Mouse (Mus musculus): ENCODE measurements around the gene Traf3ip3. TPM values are rescaled to one million over a fixed set of nuclear protein-coding genes. Genes with fewer than 3 reads are reported as not detected.

Gene Traf3ip3
- polyA plus RNA-seq, 1 experiment = 0.19 TPM

GRCm38 (mm10) chr1:193133726-193134125 is 67.8 kb downstream of the Traf3ip3 start:
- Histone ChIP-seq H3K27ac (ENCODE audit: control insufficient read depth, insufficient read depth, low read depth, low read length) (no peak overlapping the region), H3K4me1 (ENCODE audit: control insufficient read depth, insufficient read depth, low read length) (no peaks in the 10 kb centered on the region), H3K4me3 (ENCODE audit: control insufficient read depth, low read depth, low read length) (no peak overlapping the region), H3K36me3 (ENCODE audit: control insufficient read depth, insufficient read depth, low read length) (no peaks in the 10 kb centered on the region), H3K27me3 (ENCODE audit: control insufficient read depth, insufficient read depth, low read length) (no peaks in the 10 kb centered on the region)
- TF ChIP-seq CTCF (IDR thresholded peaks at IDR 0.05; ENCODE audit: control insufficient read depth, insufficient read depth, insufficient replicate concordance, low read depth, low read length) = no peak
- no peak for TF ChIP-seq POLR2A (IDR thresholded peaks at IDR 0.05; ENCODE audit: control insufficient read depth, low read depth, low read length)

- H3K36me3 ChIP-seq (ENCODE audit: control insufficient read depth, insufficient read depth, low read length) = no peaks in the 10 kb centered on the region
Observed at GRCm38 (mm10) chr1:193132385-193132784, 69.1 kb downstream of the Traf3ip3 start.

DNA sequence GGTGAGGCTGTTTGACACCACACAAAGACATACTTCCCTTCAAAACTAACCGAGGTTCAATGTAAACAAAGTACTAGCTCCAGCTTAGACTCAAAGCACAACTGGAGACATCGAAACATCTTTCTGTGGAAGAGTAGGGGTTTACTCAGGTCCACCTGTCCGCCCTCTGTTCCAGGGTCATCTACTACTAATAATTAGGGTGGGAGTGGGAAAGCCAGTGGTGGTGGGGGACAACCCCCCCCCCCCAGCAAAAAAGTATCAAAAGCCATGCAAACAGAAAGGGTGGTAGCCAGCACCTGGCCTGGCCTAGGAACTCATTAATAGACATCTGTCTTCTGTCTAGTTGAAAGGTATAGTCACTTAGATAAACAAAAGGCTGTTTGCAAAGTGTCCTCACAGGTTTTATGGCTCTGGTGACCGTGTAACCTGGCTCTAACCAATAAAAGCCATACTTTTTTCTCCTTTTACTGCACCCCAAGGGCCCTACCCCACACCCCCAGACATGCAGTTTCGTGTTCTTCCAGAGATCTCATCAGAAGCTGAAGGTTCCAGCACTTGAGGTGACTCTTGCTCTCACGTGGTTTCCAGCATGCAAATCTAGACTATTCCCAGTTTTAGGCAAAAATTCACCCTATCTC is 70.1 kb downstream of the Traf3ip3 start:
- Histone ChIP-seq H3K27me3 (ENCODE audit: control insufficient read depth, insufficient read depth, low read length) (no peaks in the 10 kb centered on the region), H3K4me1 (ENCODE audit: control insufficient read depth, insufficient read depth, low read length) (no peaks in the 10 kb centered on the region), H3K4me3 (ENCODE audit: control insufficient read depth, low read depth, low read length) (no peak overlapping the region), H3K27ac (ENCODE audit: control insufficient read depth, insufficient read depth, low read depth, low read length) (no peak overlapping the region), H3K36me3 (ENCODE audit: control insufficient read depth, insufficient read depth, low read length) (peaks cover 2% of the 10 kb centered on the region)
- no peak for TF ChIP-seq CTCF (IDR thresholded peaks at IDR 0.05; ENCODE audit: control insufficient read depth, insufficient read depth, insufficient replicate concordance, low read depth, low read length)
- TF ChIP-seq POLR2A (IDR thresholded peaks at IDR 0.05; ENCODE audit: control insufficient read depth, low read depth, low read length) = no peak

More at GRCm38 (mm10) chr1:193132385-193132784, 69.1 kb downstream of the Traf3ip3 start:
- no peaks in the 10 kb centered on the region for H3K4me1 ChIP-seq (ENCODE audit: control insufficient read depth, insufficient read depth, low read length)
- no peaks in the 10 kb centered on the region for H3K27me3 ChIP-seq (ENCODE audit: control insufficient read depth, insufficient read depth, low read length)
- no peak overlapping the region for H3K27ac ChIP-seq (ENCODE audit: control insufficient read depth, insufficient read depth, low read depth, low read length)
- no peak for TF ChIP-seq POLR2A (IDR thresholded peaks at IDR 0.05; ENCODE audit: control insufficient read depth, low read depth, low read length)
- no peak for TF ChIP-seq CTCF (IDR thresholded peaks at IDR 0.05; ENCODE audit: control insufficient read depth, insufficient read depth, insufficient replicate concordance, low read depth, low read length)
- H3K4me3 ChIP-seq (ENCODE audit: control insufficient read depth, low read depth, low read length) = no peak overlapping the region

DNA sequence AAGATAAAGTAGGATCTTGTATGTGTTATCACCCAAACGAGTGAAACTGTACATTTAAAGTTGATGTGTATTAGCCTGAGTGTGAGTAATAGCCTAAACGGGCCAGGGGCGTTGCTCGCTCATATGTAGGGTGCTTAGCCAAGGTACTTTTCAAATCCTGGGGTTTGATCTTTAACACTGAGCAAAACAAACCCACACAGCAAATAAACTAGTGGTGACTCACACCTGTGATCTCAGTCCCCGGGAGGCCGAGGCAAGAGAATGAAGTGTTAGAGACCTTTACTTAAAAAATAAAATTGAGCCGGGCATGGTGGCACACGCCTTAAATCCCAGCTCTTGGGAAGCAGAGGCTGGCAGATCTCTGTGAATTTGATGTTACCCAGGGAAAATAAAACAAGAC is 70.7 kb downstream of the Traf3ip3 start:
- Histone ChIP-seq H3K4me3 (ENCODE audit: control insufficient read depth, low read depth, low read length) (no peak overlapping the region), H3K4me1 (ENCODE audit: control insufficient read depth, insufficient read depth, low read length) (no peaks in the 10 kb centered on the region)

DNA sequence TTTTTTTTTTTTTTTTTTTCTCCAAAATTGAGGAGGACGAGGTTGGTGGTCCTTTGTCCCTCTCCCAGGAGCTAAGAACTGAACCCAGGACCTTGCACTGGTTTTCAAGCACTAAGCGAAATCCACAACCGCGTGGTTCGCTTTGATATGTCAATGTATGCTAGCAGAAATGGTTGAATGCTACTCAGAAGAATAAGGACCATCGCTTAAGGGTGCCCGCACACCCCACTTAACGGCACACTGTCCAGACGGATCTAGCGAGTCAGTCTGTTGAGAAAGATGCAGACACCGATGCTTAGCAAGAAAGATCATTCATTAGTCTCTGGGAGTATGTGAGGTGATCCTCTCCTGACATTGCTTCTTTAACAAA is 71.1 kb downstream of the Traf3ip3 start:
- H3K27ac ChIP-seq (ENCODE audit: control insufficient read depth, insufficient read depth, low read depth, low read length) = no peak overlapping the region
- TF ChIP-seq POLR2A (IDR thresholded peaks at IDR 0.05; ENCODE audit: control insufficient read depth, low read depth, low read length) = no peak
- TF ChIP-seq CTCF (IDR thresholded peaks at IDR 0.05; ENCODE audit: control insufficient read depth, insufficient read depth, insufficient replicate concordance, low read depth, low read length) = no peak
- H3K27me3 ChIP-seq (ENCODE audit: control insufficient read depth, insufficient read depth, low read length) = no peaks in the 10 kb centered on the region
- H3K36me3 ChIP-seq (ENCODE audit: control insufficient read depth, insufficient read depth, low read length) = peaks cover 2% of the 10 kb centered on the region
- H3K4me3 ChIP-seq (ENCODE audit: control insufficient read depth, low read depth, low read length) = peak overlapping the region; percentile 92
- H3K4me1 ChIP-seq (ENCODE audit: control insufficient read depth, insufficient read depth, low read length) = no peaks in the 10 kb centered on the region

More for the DNA sequence above, 70.7 kb downstream of the Traf3ip3 start:
- TF ChIP-seq CTCF (IDR thresholded peaks at IDR 0.05; ENCODE audit: control insufficient read depth, insufficient read depth, insufficient replicate concordance, low read depth, low read length) = no peak
- peaks cover 2% of the 10 kb centered on the region for H3K36me3 ChIP-seq (ENCODE audit: control insufficient read depth, insufficient read depth, low read length)
- no peaks in the 10 kb centered on the region for H3K27me3 ChIP-seq (ENCODE audit: control insufficient read depth, insufficient read depth, low read length)
- H3K27ac ChIP-seq (ENCODE audit: control insufficient read depth, insufficient read depth, low read depth, low read length) = no peak overlapping the region

GRCm38 (mm10) chr1:193129786-193130455 is 71.6 kb downstream of the Traf3ip3 start, which contains the start of gene Diexf:
Gene Diexf (minus strand): TSS chr1:193130272.
- Histone ChIP-seq H3K4me3 (ENCODE audit: control insufficient read depth, low read depth, low read length) (peak within 1 kb of the TSS; percentile 92), H3K27me3 (ENCODE audit: control insufficient read depth, insufficient read depth, low read length) (no peaks in the 10 kb centered on the region), H3K27ac (ENCODE audit: control insufficient read depth, insufficient read depth, low read depth, low read length) (peak within 1 kb of the TSS; percentile 37; the same call in 1 of the 2 replicates), H3K36me3 (ENCODE audit: control insufficient read depth, insufficient read depth, low read length) (peaks cover 2% of the 10 kb centered on the region), H3K4me1 (ENCODE audit: control insufficient read depth, insufficient read depth, low read length) (no peaks in the 10 kb centered on the region)
- TF ChIP-seq POLR2A (IDR thresholded peaks at IDR 0.05; ENCODE audit: control insufficient read depth, low read depth, low read length) (peak; percentile 78; the same call in 1 of the 2 replicates), CTCF (IDR thresholded peaks at IDR 0.05; ENCODE audit: control insufficient read depth, insufficient read depth, insufficient replicate concordance, low read depth, low read length) (peak; percentile 99)

DNA sequence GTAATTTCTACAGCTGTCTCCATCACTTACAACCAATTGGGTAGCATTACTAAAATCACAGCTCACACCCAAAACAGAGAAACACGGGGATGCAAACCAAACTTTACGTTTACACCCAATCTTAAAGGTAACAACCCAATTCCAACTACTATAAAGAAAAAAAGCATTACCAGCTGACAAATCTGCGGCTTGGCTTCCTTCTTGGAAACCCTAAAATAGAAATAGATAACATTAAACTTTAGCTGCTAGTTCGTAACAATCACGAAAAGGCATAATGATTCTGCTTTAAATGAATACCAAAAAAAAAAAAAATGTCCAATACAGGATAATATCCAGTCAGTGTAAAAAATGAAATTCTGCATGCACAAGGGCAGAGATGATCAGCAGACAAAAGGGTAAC is 72.2 kb downstream of the Traf3ip3 start:
- Histone ChIP-seq H3K36me3 (ENCODE audit: control insufficient read depth, insufficient read depth, low read length) (peaks cover 5% of the 10 kb centered on the region), H3K4me1 (ENCODE audit: control insufficient read depth, insufficient read depth, low read length) (no peaks in the 10 kb centered on the region), H3K27me3 (ENCODE audit: control insufficient read depth, insufficient read depth, low read length) (no peaks in the 10 kb centered on the region), H3K4me3 (ENCODE audit: control insufficient read depth, low read depth, low read length) (peak overlapping the region; percentile 92), H3K27ac (ENCODE audit: control insufficient read depth, insufficient read depth, low read depth, low read length) (no peak overlapping the region)
- TF ChIP-seq POLR2A (IDR thresholded peaks at IDR 0.05; ENCODE audit: control insufficient read depth, low read depth, low read length) (no peak), CTCF (IDR thresholded peaks at IDR 0.05; ENCODE audit: control insufficient read depth, insufficient read depth, insufficient replicate concordance, low read depth, low read length) (no peak)

All from testis, adult 2 months (tissue).